Comparison of ENCODE assay signal across 8 mouse cellular contexts in genomic region chr11:95777323-95778297, GRCm38 (mm10). TPM values are rescaled to one million over a fixed set of nuclear protein-coding genes. Genes with fewer than 3 reads are reported as not detected.
DNase-seq lines count a peak whose midpoint lies in the region; ATAC-seq and TF ChIP-seq lines count a peak whose summit lies in the region.

No protein-coding gene starts in this region.

- CTCF ChIA-PET in Patski (lab: Charles Lee), result interaction anchor here (0.9 to 1.5 kb wide), 2 partner anchors 9 to 14 kb away, joined by 3 read pairs; no protein-coding TSS in a partner anchor

- in situ Hi-C loops in Patski (cut with MboI; ENCODE audit: low pct_unique_long_range_greater_than_20kb), result no loop called here

- no peak for TF ChIP-seq CTCF in Patski (IDR thresholded peaks at IDR 0.05)
- no peak for TF ChIP-seq CTCF in brain, embryonic 14.5 days (IDR thresholded peaks at IDR 0.05; ENCODE audit: borderline replicate concordance, extremely low read depth, insufficient read depth, insufficient read length)
- TF ChIP-seq CTCF in liver, postnatal 0 days (IDR thresholded peaks at IDR 0.05; ENCODE audit: low read depth), result no peak

- 34% methylated on average over 17 of the region's 17 CpGs for WGBS in liver, postnatal 0 days (ENCODE audit: insufficient replicate concordance)
- 60% methylated on average over 17 of the region's 17 CpGs for WGBS in stomach, embryonic 16.5 days

- peak overlapping the region; percentile 68 for H3K9ac ChIP-seq in liver, postnatal 0 days (replicated peaks)
- H3K9ac ChIP-seq in stomach, embryonic 16.5 days (ENCODE audit: low read length), result no peak overlapping the region

- ATAC-seq in Patski, result peak; percentile 26
- ATAC-seq in liver, postnatal 0 days, result peak; percentile 72
- peak; percentile 64 for ATAC-seq in stomach, embryonic 16.5 days (ENCODE audit: insufficient read depth, low FRiP score)

- DNase-seq in Patski (ENCODE audit: low read depth, low spot score), result peak; percentile 47
- peak; percentile 32 for DNase-seq in brain, embryonic 14.5 days (ENCODE audit: low read depth)
- peak; percentile 63 to 69 for DNase-seq in heart, adult 9 months (ENCODE audit: low spot score in 2 of 2)
- DNase-seq in liver, postnatal 0 days, result peak; percentile 59
- no peak for DNase-seq in left cerebral cortex, adult 9 months (ENCODE audit: low spot score in 2 of 2)
- DNase-seq in layer of hippocampus, adult 9-10 months (ENCODE audit: low spot score), result no peak
- no peak for DNase-seq in cerebellum, postnatal 36 days

- peak overlapping the region; percentile 42 for H3K4me3 ChIP-seq in liver, postnatal 0 days (ENCODE audit: low read depth, low read length)
- H3K4me3 ChIP-seq in stomach, embryonic 16.5 days (replicated peaks; ENCODE audit: low read length), result no peak overlapping the region

- no peaks in the 10 kb centered on the region for H3K27me3 ChIP-seq in Patski
- H3K27me3 ChIP-seq in liver, postnatal 0 days (ENCODE audit: insufficient read depth, low read length), result no peaks in the 10 kb centered on the region
- H3K27me3 ChIP-seq in stomach, embryonic 16.5 days (ENCODE audit: control insufficient read depth, insufficient read depth, low read length), result no peaks in the 10 kb centered on the region

- H3K9me3 ChIP-seq in liver, postnatal 0 days (ENCODE audit: low read length), result no peaks in the 10 kb centered on the region
- no peaks in the 10 kb centered on the region for H3K9me3 ChIP-seq in stomach, embryonic 16.5 days (replicated peaks; ENCODE audit: control insufficient read depth, low read length)

- H3K36me3 ChIP-seq in liver, postnatal 0 days (replicated peaks; ENCODE audit: insufficient read depth, low read length), result no peaks in the 10 kb centered on the region
- H3K36me3 ChIP-seq in stomach, embryonic 16.5 days (ENCODE audit: control insufficient read depth, insufficient read depth, low read length), result no peaks in the 10 kb centered on the region

- peaks cover 23% of the 10 kb centered on the region for H3K4me1 ChIP-seq in liver, postnatal 0 days (ENCODE audit: insufficient read depth)
- no peaks in the 10 kb centered on the region for H3K4me1 ChIP-seq in stomach, embryonic 16.5 days (ENCODE audit: control insufficient read depth, insufficient read depth, low read length)

- H3K27ac ChIP-seq in liver, postnatal 0 days (ENCODE audit: low read depth), result peak overlapping the region; percentile 78
- H3K27ac ChIP-seq in stomach, embryonic 16.5 days (ENCODE audit: low read length), result peak overlapping the region; percentile 13; the same call in 1 of the 2 replicates

- POLR2A ChIA-PET in Patski (lab: Charles Lee), result interaction anchor here (0.6 to 1.3 kb wide), 4 partner anchors 10 to 349 kb away, joined by 3 to 6 read pairs (median 3); no protein-coding TSS in a partner anchor

- peak; percentile 65 for TF ChIP-seq EP300 in liver, postnatal 0 days (IDR thresholded peaks at IDR 0.05; ENCODE audit: low read depth)

- peak overlapping the region; percentile 64 for H3K4me2 ChIP-seq in liver, postnatal 0 days (ENCODE audit: low read depth, low read length)
- no peak overlapping the region for H3K4me2 ChIP-seq in stomach, embryonic 16.5 days (ENCODE audit: low read depth, low read length)

- TF ChIP-seq POLR2A in brain, embryonic 14.5 days (IDR thresholded peaks at IDR 0.05; ENCODE audit: borderline replicate concordance, extremely low read depth, insufficient read depth, insufficient read length, poor library complexity, severe bottlenecking), result no peak

RNA-seq across cellular contexts. Expression of gene Phospho1, which starts 46.7 kb away (rescaled TPM):
- polyA plus RNA-seq in Patski (2021), result 2.1 TPM
- 0.67 and 9.9 TPM in 2 replicates for polyA plus RNA-seq in brain, embryonic 14.5 days (2012; rRNA removed)
- polyA plus RNA-seq in liver, postnatal 0 days (2015; fragmentation: Nextera tagmentation; extraction: Ambion mirVana), result 1.9 and 2.0 TPM in 2 replicates
- polyA plus RNA-seq in stomach, embryonic 16.5 days (2015; fragmentation: Nextera tagmentation; extraction: Ambion mirVana), result 0.54 and 0.94 TPM in 2 replicates

RNA-seq across cellular contexts. Expression of gene B130006D01Rik, which starts 54.2 kb away (rescaled TPM):
- polyA plus RNA-seq in Patski (2021), result 0.04 TPM
- 0.38 and 0.56 TPM in 2 replicates for polyA plus RNA-seq in brain, embryonic 14.5 days (2012; rRNA removed)
- polyA plus RNA-seq in liver, postnatal 0 days (2015; fragmentation: Nextera tagmentation; extraction: Ambion mirVana), result 0.18 and 0.31 TPM in 2 replicates
- 1.1 and 1.3 TPM in 2 replicates for polyA plus RNA-seq in stomach, embryonic 16.5 days (2015; fragmentation: Nextera tagmentation; extraction: Ambion mirVana)

RNA-seq across cellular contexts. Expression of gene Gngt2, which starts 59.4 kb away (rescaled TPM):
- polyA plus RNA-seq in Patski (2021), result not detected
- polyA plus RNA-seq in brain, embryonic 14.5 days (2012; rRNA removed), result 1.4 and 1.5 TPM in 2 replicates
- polyA plus RNA-seq in liver, postnatal 0 days (2015; fragmentation: Nextera tagmentation; extraction: Ambion mirVana), result 30.2 and 32.2 TPM in 2 replicates
- polyA plus RNA-seq in stomach, embryonic 16.5 days (2015; fragmentation: Nextera tagmentation; extraction: Ambion mirVana), result 16.1 and 18.2 TPM in 2 replicates

Comparison
In these comparisons a context has a peak if more than half of its experiments do, and no peak if none do; other contexts are left out.
1. DNase-seq: peak in Patski (single experiment), brain, embryonic 14.5 days (single experiment), heart, adult 9 months (2 of 2) and liver, postnatal 0 days (single experiment); none in left cerebral cortex, adult 9 months (0 of 2), layer of hippocampus, adult 9-10 months (single experiment) and cerebellum, postnatal 36 days (0 of 2).
2. Peak in every context shown above with its lines, with median percentiles within 50 percentile points of each other: ATAC-seq.